Mouse (Mus musculus) liver, embryonic 14.5 days (tissue): Measurements from ENCODE around the gene Ggt1. TPM values are rescaled to one million over a fixed set of nuclear protein-coding genes. Genes with fewer than 3 reads are reported as not detected.

ENCODE experiments used
- ATAC-seq: fragments of 200-750 bp; cut with Nextera tagmentation; 2 replicates; pipeline ENCODE4 v1.8.0; 2017; ENCODE audit warnings: moderate number of reproducible peaks, mild to moderate bottlenecking, moderate library complexity; ENCODE audit not compliant: insufficient read depth
- DNase-seq, 3 experiments: peaks; one replicate each; pipeline ENCODE4 v3.0.0-alpha.2; 2012 to 2013; ENCODE audit warnings: low read depth in 3 of 3, low spot score in 3 of 3
- H3K27ac ChIP-seq: fragments of 300-500 bp; sonication (generic); 2 replicates; pipeline ENCODE4 v1.5.1; 2014; ENCODE audit warnings: moderate library complexity, mild to moderate bottlenecking, control low read depth, inconsistent platforms
- H3K27me3 ChIP-seq: fragments of 300-500 bp; sonication (generic); 2 replicates; pipeline ENCODE4 v1.6.1; 2014; ENCODE audit warnings: mild to moderate bottlenecking, low read length, moderate library complexity; ENCODE audit not compliant: control insufficient read depth, insufficient read depth
- H3K36me3 ChIP-seq: fragments of 300-500 bp; sonication (generic); replicated peaks from 2 replicates; pipeline ENCODE4 v1.6.1; 2014; ENCODE audit warnings: low read depth; ENCODE audit not compliant: control insufficient read depth, insufficient read depth
- H3K4me1 ChIP-seq, 2 experiments: fragments of 200-500 bp in 1 of 2; fragments of 300-500 bp in 1 of 2; sonication (generic) in 1 of 2; replicated peaks; 2 replicates each; pipeline ENCODE4 v1.6.1; 2012 to 2014; ENCODE audit warnings: antibody characterized with exemption in 1 of 2, inconsistent platforms in 1 of 2, low read length in 1 of 2; ENCODE audit not compliant: control insufficient read depth in 2 of 2, insufficient read depth in 2 of 2
- H3K4me2 ChIP-seq: fragments of 300-500 bp; sonication (generic); 2 replicates; pipeline ENCODE4 v1.6.1; 2014; ENCODE audit warnings: low read depth, mild to moderate bottlenecking, control low read depth, moderate library complexity
- H3K4me3 ChIP-seq, 2 experiments: fragments of 200-500 bp in 1 of 2; fragments of 300-500 bp in 1 of 2; sonication (generic) in 1 of 2; 2 replicates each; pipeline ENCODE4 v1.5.1; 2012 to 2014; ENCODE audit warnings: low read depth in 2 of 2, low read length in 2 of 2, mild to moderate bottlenecking in 2 of 2, control low read depth in 1 of 2, inconsistent platforms in 1 of 2, moderate library complexity in 1 of 2; ENCODE audit not compliant: insufficient read depth in 1 of 2
- H3K9ac ChIP-seq: fragments of 300-500 bp; sonication (generic); replicated peaks from 2 replicates; pipeline ENCODE4 v1.6.1; 2014; ENCODE audit warnings: mild to moderate bottlenecking, control low read depth, moderate library complexity
- H3K9me3 ChIP-seq: fragments of 300-500 bp; sonication (generic); 2 replicates; pipeline ENCODE4 v1.6.1; 2016; ENCODE audit warnings: low read length, mixed read lengths; ENCODE audit not compliant: control insufficient read depth
- CTCF ChIP-seq: IDR thresholded peaks from 2 replicates; pipeline ENCODE4 v1.5.1; 2016; ENCODE audit warnings: antibody characterized with exemption, low read depth, control low read depth
- EP300 ChIP-seq: IDR thresholded peaks from 2 replicates; pipeline ENCODE4 v1.6.1; 2016; ENCODE audit warnings: antibody characterized with exemption, low read depth
- WGBS: fragments of 180-500 bp; shearing (Covaris S2); extraction: QIAGEN DNeasy Blood & Tissue Kit; methylation state at CpG from one replicate; pipeline ENCODE4 v1.1.7; 2014; ENCODE audit not compliant: insufficient replicate concordance; 5-methylcytosine and 5-hydroxymethylcytosine counted together
- polyA plus RNA-seq, 2 experiments: library from polyadenylated mRNA; depleted of rRNA in 1 of 2; stranded (reverse) in 1 of 2; unstranded in 1 of 2; fragments of >200 nt; fragmentation: Nextera tagmentation in 1 of 2; extraction: Ambion mirVana in 1 of 2; gene quantifications; 2 replicates each; pipeline versions ENCODE4 v1.2.1 to v1.2.3; 2012 to 2014

The Ggt1 gene
- polyA plus RNA-seq, 2 experiments: 4.3 to 5.2 TPM

- H3K36me3 ChIP-seq: no peaks in the 10 kb centered on the region
- no peak overlapping the region for H3K9ac ChIP-seq
- no peaks in the 10 kb centered on the region for H3K9me3 ChIP-seq
- no peak for TF ChIP-seq EP300
- no peak for TF ChIP-seq CTCF
- DNase-seq (no peak), ATAC-seq (peak; percentile 22; the same call in 1 of the 2 replicates)
- no peaks in the 10 kb centered on the region for H3K4me1 ChIP-seq
- no peak overlapping the region for H3K27ac ChIP-seq
- H3K27me3 ChIP-seq: no peaks in the 10 kb centered on the region
- WGBS: 57% methylated on average over 14 of the region's 14 CpGs
- H3K4me2 ChIP-seq: no peak overlapping the region
- H3K4me3 ChIP-seq: no peak overlapping the region
Observed at GRCm38 (mm10) chr10:75635019-75635692, 73.8 kb downstream of the Ggt1 start.

DNA sequence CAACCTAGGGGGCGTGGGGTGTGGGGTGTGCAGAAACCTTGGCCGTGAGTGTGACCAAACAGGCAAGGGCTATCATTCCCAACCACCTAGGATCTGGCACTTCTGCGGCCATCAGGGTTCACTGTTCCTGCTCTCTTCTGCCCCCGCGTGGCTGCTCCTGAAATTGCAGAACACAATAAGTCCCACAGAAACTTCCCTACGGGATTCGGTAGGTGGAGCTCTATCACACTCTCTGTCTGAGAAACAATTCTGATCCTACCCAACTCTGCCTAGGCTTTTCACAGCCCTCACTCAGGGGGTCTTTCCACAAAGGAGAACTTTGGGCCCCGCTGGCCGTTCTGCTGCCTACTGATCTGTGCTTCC is 74.3 kb downstream of the Ggt1 start:
- Histone ChIP-seq H3K9ac (no peak overlapping the region), H3K4me2 (no peak overlapping the region), H3K4me1 (no peaks in the 10 kb centered on the region), H3K4me3 (no peak overlapping the region), H3K9me3 (no peaks in the 10 kb centered on the region), H3K27me3 (no peaks in the 10 kb centered on the region), H3K36me3 (no peaks in the 10 kb centered on the region), H3K27ac (no peak overlapping the region)
- TF ChIP-seq CTCF (peak; percentile 99), EP300 (no peak)
- peak; percentile 54 to 74 (median 61) for DNase-seq
- ATAC-seq: peak; percentile 58; the same call in 1 of the 2 replicates
- 3% methylated on average over 9 of the region's 9 CpGs for WGBS

Other genes with a start within 250 kb of the Ggt1 start
- gene Adora2a, start 244.7 kb upstream of the Ggt1 start, polyA plus RNA-seq (2012; rRNA removed): 1.5 and 1.7 TPM in 2 replicates
- gene Adora2a, start 244.7 kb upstream of the Ggt1 start, polyA plus RNA-seq (2014; fragmentation: Nextera tagmentation; extraction: Ambion mirVana): 1.9 and 2.3 TPM in 2 replicates
- 8.1 and 8.8 TPM in 2 replicates for gene Upb1, start 160.5 kb upstream of the Ggt1 start, polyA plus RNA-seq (2012; rRNA removed)
- gene Upb1, start 160.5 kb upstream of the Ggt1 start, polyA plus RNA-seq (2014; fragmentation: Nextera tagmentation; extraction: Ambion mirVana): 18.3 and 20.1 TPM in 2 replicates
- 19.4 and 60.5 TPM in 2 replicates for gene Snrpd3, start 44.1 kb upstream of the Ggt1 start, polyA plus RNA-seq (2012; rRNA removed)
- gene Snrpd3, start 44.1 kb upstream of the Ggt1 start, polyA plus RNA-seq (2014; fragmentation: Nextera tagmentation; extraction: Ambion mirVana): 82.2 and 90.3 TPM in 2 replicates
- 37.3 and 38.7 TPM in 2 replicates for gene Gucd1, start 43.6 kb upstream of the Ggt1 start, polyA plus RNA-seq (2012; rRNA removed)
- gene Gucd1, start 43.6 kb upstream of the Ggt1 start, polyA plus RNA-seq (2014; fragmentation: Nextera tagmentation; extraction: Ambion mirVana): 58.5 and 66.0 TPM in 2 replicates
- 0.04 TPM in 2 replicates for gene Lrrc75b, start 1.3 kb upstream of the Ggt1 start, polyA plus RNA-seq (2012; rRNA removed)
- not detected in 2 replicates for gene Lrrc75b, start 1.3 kb upstream of the Ggt1 start, polyA plus RNA-seq (2014; fragmentation: Nextera tagmentation; extraction: Ambion mirVana)
- gene Ggt5, start 27.7 kb downstream of the Ggt1 start, polyA plus RNA-seq (2012; rRNA removed): 0.65 and 1.4 TPM in 2 replicates
- gene Ggt5, start 27.7 kb downstream of the Ggt1 start, polyA plus RNA-seq (2014; fragmentation: Nextera tagmentation; extraction: Ambion mirVana): 0.27 and 0.57 TPM in 2 replicates
- gene Susd2, start 82.4 kb downstream of the Ggt1 start, polyA plus RNA-seq (2012; rRNA removed): 0.84 and 1.2 TPM in 2 replicates
- 1.0 and 1.6 TPM in 2 replicates for gene Susd2, start 82.4 kb downstream of the Ggt1 start, polyA plus RNA-seq (2014; fragmentation: Nextera tagmentation; extraction: Ambion mirVana)
- gene Cabin1, start 202.7 kb downstream of the Ggt1 start, polyA plus RNA-seq (2012; rRNA removed): 11.2 and 11.3 TPM in 2 replicates
- gene Cabin1, start 202.7 kb downstream of the Ggt1 start, polyA plus RNA-seq (2014; fragmentation: Nextera tagmentation; extraction: Ambion mirVana): 12.0 and 13.7 TPM in 2 replicates
- gene Ddt, start 211.8 kb downstream of the Ggt1 start, polyA plus RNA-seq (2012; rRNA removed): 116 and 138 TPM in 2 replicates
- gene Ddt, start 211.8 kb downstream of the Ggt1 start, polyA plus RNA-seq (2014; fragmentation: Nextera tagmentation; extraction: Ambion mirVana): 169 and 176 TPM in 2 replicates
- gene Gm20441, start 219.3 kb downstream of the Ggt1 start, polyA plus RNA-seq (2012; rRNA removed): 0.04 TPM in 1 of 2 replicates, not detected in the other
- gene Gm20441, start 219.3 kb downstream of the Ggt1 start, polyA plus RNA-seq (2014; fragmentation: Nextera tagmentation; extraction: Ambion mirVana): not detected in 2 replicates
- 5.3 and 5.5 TPM in 2 replicates for gene Gstt3, start 219.8 kb downstream of the Ggt1 start, polyA plus RNA-seq (2012; rRNA removed)
- gene Gstt3, start 219.8 kb downstream of the Ggt1 start, polyA plus RNA-seq (2014; fragmentation: Nextera tagmentation; extraction: Ambion mirVana): 9.4 and 12.0 TPM in 2 replicates
- 71.5 and 90.6 TPM in 2 replicates for gene Gstt1, start 237.0 kb downstream of the Ggt1 start, polyA plus RNA-seq (2012; rRNA removed)
- gene Gstt1, start 237.0 kb downstream of the Ggt1 start, polyA plus RNA-seq (2014; fragmentation: Nextera tagmentation; extraction: Ambion mirVana): 68.8 and 75.7 TPM in 2 replicates